Mouse (Mus musculus) heart, adult 2 months (tissue): Measurements from ENCODE around the gene Rnf181.

ENCODE experiments used
- CTCF ChIP-seq: fragments of 200-600 bp; IDR thresholded peaks from 2 replicates; pipeline ENCODE4 v1.8.1; 2022; ENCODE audit warnings: antibody characterized with exemption, mild to moderate bottlenecking, moderate library complexity
- EP300 ChIP-seq: fragments of 200-500 bp; IDR thresholded peaks from 2 replicates; pipeline ENCODE4 v1.6.1; 2011; ENCODE audit warnings: low read depth, low read length, control low read depth; ENCODE audit not compliant: insufficient read depth
- POLR2A ChIP-seq: fragments of 200-500 bp; IDR thresholded peaks from 2 replicates; pipeline ENCODE4 v1.6.1; 2011; ENCODE audit warnings: mild to moderate bottlenecking, low read depth, low read length, control low read depth; ENCODE audit not compliant: insufficient read depth

DNA sequence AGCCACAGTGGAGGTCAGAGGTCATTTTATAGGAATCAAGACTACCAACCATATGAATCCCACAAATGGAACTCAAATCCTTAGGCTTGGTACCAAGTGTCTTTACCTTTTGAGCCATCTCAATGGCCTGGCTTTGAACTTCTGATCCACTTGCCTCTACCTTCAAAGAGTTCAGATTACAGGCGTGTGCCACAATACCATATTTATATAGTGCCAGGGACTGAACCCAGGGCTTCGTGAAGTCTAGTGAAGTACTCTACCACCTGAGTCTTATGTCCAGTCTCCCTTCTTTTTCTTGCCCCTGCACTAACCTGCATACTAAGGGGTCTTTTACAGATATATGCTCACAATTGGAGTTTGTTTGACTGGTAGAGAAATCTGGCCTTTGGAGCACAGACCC lies 19.8 kb upstream of the Rnf181 start:
- no peak for TF ChIP-seq EP300
- TF ChIP-seq POLR2A, result no peak
- TF ChIP-seq CTCF, result no peak
